Mouse (Mus musculus): ENCODE measurements around the gene Arhgap31.
"Not testable (repeated sequence)": the region's sequence is repeated elsewhere in the genome, so short reads cannot be mapped to it uniquely, and the experiment has no call there.

Gene Arhgap31

GRCm38 (mm10) chr16:38724974-38725373, 11.9 kb upstream of the Arhgap31 start:
- no peak for DNase-seq (ENCODE audit: inconsistent ontology term)

GRCm38 (mm10) chr16:38724256-38724655, 11.2 kb upstream of the Arhgap31 start:
- no peak for DNase-seq (ENCODE audit: inconsistent ontology term)

- DNase-seq (ENCODE audit: inconsistent ontology term) = no peak
Observed at GRCm38 (mm10) chr16:38721377-38721776, 8.3 kb upstream of the Arhgap31 start.

GRCm38 (mm10) chr16:38714259-38714526, 1.1 kb upstream of the Arhgap31 start:
- not testable (repeated sequence) for DNase-seq (ENCODE audit: inconsistent ontology term)

GRCm38 (mm10) chr16:38713404-38714258, 557 bp upstream of the Arhgap31 start:
- peak; percentile 29 for DNase-seq (ENCODE audit: inconsistent ontology term)

- DNase-seq (ENCODE audit: inconsistent ontology term) = peak; percentile 49
Observed at GRCm38 (mm10) chr16:38712105-38712504, 969 bp downstream of the Arhgap31 start.

GRCm38 (mm10) chr16:38711245-38711644, 1.8 kb downstream of the Arhgap31 start:
- DNase-seq (ENCODE audit: inconsistent ontology term) = peak; percentile 26

GRCm38 (mm10) chr16:38708962-38709520, 4.0 kb downstream of the Arhgap31 start:
- no peak for DNase-seq (ENCODE audit: inconsistent ontology term)

GRCm38 (mm10) chr16:38706782-38707181, 6.3 kb downstream of the Arhgap31 start:
- DNase-seq (ENCODE audit: inconsistent ontology term) = no peak

- no peak for DNase-seq (ENCODE audit: inconsistent ontology term)
Observed at GRCm38 (mm10) chr16:38705531-38706281, 7.4 kb downstream of the Arhgap31 start.

GRCm38 (mm10) chr16:38703501-38703900, 9.6 kb downstream of the Arhgap31 start:
- DNase-seq (ENCODE audit: inconsistent ontology term) = no peak

GRCm38 (mm10) chr16:38702316-38702715, 10.8 kb downstream of the Arhgap31 start:
- no peak for DNase-seq (ENCODE audit: inconsistent ontology term)

GRCm38 (mm10) chr16:38701492-38702185, 11.4 kb downstream of the Arhgap31 start:
- DNase-seq (ENCODE audit: inconsistent ontology term) = no peak

GRCm38 (mm10) chr16:38700392-38701162, 12.5 kb downstream of the Arhgap31 start:
- DNase-seq (ENCODE audit: inconsistent ontology term) = no peak

- DNase-seq (ENCODE audit: inconsistent ontology term) = no peak
Observed at GRCm38 (mm10) chr16:38697611-38698010, 15.5 kb downstream of the Arhgap31 start.

GRCm38 (mm10) chr16:38695557-38695956, 17.5 kb downstream of the Arhgap31 start:
- no peak for DNase-seq (ENCODE audit: inconsistent ontology term)

- peak; percentile 27 for DNase-seq (ENCODE audit: inconsistent ontology term)
Observed at GRCm38 (mm10) chr16:38694906-38695540, 18.1 kb downstream of the Arhgap31 start.

GRCm38 (mm10) chr16:38690501-38690900, 22.6 kb downstream of the Arhgap31 start:
- DNase-seq (ENCODE audit: inconsistent ontology term) = no peak

- DNase-seq (ENCODE audit: inconsistent ontology term) = no peak
Observed at GRCm38 (mm10) chr16:38689786-38690185, 23.3 kb downstream of the Arhgap31 start.

GRCm38 (mm10) chr16:38688531-38689264, 24.4 kb downstream of the Arhgap31 start:
- DNase-seq (ENCODE audit: inconsistent ontology term) = no peak

Data from Muller cell, postnatal 12 days (primary cell).